Mouse (Mus musculus): ENCODE measurements around the gene Gm30191. TPM values are rescaled to one million over a fixed set of nuclear protein-coding genes. Genes with fewer than 3 reads are reported as not detected.
"Not testable (repeated sequence)": the region's sequence is repeated elsewhere in the genome, so short reads cannot be mapped to it uniquely, and the experiment has no call there.

Gm30191 gene
- polyA plus RNA-seq, 1 experiment from 2014 or later = not detected

DNA sequence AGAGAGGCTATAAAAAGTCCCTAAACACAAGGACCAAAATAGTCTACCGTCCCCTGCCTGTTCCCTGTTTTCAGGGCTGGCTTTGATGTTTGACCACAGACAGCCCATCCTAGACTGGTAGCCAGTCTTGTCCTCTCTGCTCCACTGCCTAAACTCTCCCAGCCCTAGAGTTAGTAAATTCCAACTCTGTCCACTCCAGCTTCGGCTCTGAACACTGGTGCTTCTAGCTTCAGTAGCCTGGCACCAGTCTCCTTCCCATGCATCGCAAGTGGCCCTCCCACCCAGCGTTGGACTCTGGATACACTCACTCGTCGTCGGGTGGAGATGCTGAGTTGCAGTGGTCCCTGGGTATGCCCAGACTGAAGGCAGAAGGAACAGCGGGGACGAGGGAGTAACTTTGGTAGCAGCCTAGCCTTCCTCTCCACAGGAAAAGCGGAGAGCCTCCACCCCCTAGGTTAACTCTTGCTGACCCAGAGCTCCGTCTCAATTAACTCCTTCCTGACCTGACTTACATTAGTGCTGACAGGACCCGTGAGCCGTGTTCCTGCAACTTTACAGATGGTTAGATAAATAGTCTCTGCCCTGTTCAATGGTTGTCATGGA is 7.1 kb downstream of the Gm30191 start, which contains the start of gene Grrp1:
TSS of gene Grrp1 (minus strand) at position 385 of the 603 bp plus-strand sequence.
- H3K27ac ChIP-seq = no peak within 1 kb of the TSS
- H3K4me1 ChIP-seq (replicated peaks) = peaks cover 54% of the 10 kb centered on the region

DNA sequence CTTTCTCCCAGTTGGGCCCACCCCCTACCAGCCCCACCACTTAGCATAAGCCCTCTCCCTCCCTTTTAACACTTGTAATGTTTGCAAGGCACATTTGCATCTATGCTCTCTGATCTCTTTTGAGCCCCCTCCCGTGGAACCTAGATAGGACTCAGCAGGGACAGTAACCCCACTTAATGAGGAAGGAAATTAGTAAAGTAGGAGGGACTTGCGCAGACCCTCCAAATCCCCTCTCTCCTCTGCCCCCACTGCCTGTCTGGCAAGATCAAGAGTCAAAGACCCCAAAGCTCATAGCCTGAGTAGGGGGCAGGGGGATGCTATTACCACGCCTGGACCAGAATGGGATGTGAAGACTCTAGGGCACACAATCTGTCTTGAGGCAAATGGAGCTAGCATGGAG is 8.1 kb downstream of the Gm30191 start:
- no peak overlapping the region for H3K27ac ChIP-seq

More for the DNA sequence above, 7.1 kb downstream of the Gm30191 start, which contains the start of gene Grrp1:
- H3K36me3 ChIP-seq = no peaks in the 10 kb centered on the region
- H3K27me3 ChIP-seq (replicated peaks) = peaks cover 46% of the 10 kb centered on the region
- no peaks in the 10 kb centered on the region for H3K9me3 ChIP-seq
- peak within 1 kb of the TSS; percentile 98 for H3K4me2 ChIP-seq (replicated peaks)
- WGBS = 3% methylated on average over 13 of the region's 13 CpGs
- ATAC-seq = no peak
- H3K4me3 ChIP-seq (replicated peaks) = peak within 1 kb of the TSS; percentile 50
- H3K9ac ChIP-seq = peak within 1 kb of the TSS; percentile 21; the same call in 1 of the 2 replicates

DNA sequence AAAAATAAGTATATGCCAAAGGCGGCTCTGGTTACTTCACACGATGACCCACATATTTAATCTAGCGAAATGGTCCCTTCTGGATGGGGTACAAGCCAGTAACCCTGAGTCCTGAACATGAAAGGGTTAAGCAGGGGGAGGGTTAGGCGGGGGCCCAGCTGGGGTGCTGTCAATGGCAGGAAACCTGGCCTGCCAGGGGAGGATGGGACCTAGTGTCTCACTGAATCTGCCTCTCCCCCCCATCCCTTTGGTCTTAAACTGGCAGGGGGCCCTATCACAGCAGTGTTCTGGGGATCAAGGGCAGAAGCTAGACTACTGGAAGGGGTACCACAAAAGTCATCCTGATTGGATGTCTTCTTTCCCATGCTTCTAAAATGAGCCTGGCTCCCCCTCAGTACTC is 9.1 kb downstream of the Gm30191 start:
- 25% methylated on average over 4 of the region's 4 CpGs for WGBS
- Histone ChIP-seq H3K9me3 (no peaks in the 10 kb centered on the region), H3K9ac (no peak overlapping the region), H3K4me1 (replicated peaks) (peaks cover 40% of the 10 kb centered on the region), H3K27ac (no peak overlapping the region), H3K4me3 (replicated peaks) (no peak overlapping the region), H3K36me3 (no peaks in the 10 kb centered on the region), H3K27me3 (replicated peaks) (peaks cover 31% of the 10 kb centered on the region), H3K4me2 (replicated peaks) (no peak overlapping the region)
- ATAC-seq = no peak

More for the DNA sequence above, 8.1 kb downstream of the Gm30191 start:
- H3K9me3 ChIP-seq = no peaks in the 10 kb centered on the region
- H3K4me3 ChIP-seq (replicated peaks) = no peak overlapping the region
- H3K4me1 ChIP-seq (replicated peaks) = peaks cover 50% of the 10 kb centered on the region
- no peak overlapping the region for H3K9ac ChIP-seq
- H3K4me2 ChIP-seq (replicated peaks) = no peak overlapping the region
- ATAC-seq = no peak
- WGBS = 48% methylated on average over 3 of the region's 3 CpGs
- peaks cover 40% of the 10 kb centered on the region for H3K27me3 ChIP-seq (replicated peaks)
- no peaks in the 10 kb centered on the region for H3K36me3 ChIP-seq

DNA sequence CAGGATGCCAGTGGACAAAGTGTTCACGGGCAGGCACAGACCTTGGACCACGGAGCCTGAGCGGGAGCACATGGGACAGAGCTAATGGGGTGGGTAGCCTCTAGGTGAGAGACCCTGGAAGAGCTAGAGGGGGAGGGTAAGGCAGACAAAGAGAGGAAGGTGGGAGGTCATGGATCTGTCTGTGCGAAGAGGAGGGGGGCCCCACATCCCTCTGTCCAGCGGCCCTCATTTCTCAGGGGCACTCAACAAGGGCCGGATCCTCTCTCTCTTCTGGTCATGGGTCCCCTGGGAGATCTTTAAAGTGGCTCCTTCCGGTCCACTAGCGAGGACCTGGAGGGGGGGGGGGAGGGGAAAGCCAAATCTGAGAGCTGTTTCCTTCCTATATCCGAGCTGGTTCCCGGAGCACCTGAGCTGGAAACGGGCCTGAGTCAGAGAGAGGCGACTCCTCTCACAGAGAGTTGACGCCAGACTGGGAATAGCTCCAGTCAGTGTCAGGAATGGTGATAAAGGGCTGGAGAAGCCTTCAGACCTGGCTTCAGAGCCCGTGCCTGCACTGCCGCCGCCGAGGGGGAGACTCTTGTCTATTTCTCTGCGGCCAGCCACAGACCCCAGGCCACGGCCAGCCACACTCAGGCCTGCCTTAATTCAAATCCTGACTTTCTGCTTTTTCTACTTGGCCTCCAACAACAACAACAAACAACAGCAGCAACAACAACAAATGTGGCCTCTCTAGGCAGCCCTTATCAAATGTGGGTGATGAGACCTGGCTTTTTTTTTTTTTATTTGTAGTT is 9.9 kb downstream of the Gm30191 start:
- H3K4me1 ChIP-seq (replicated peaks) = peaks cover 33% of the 10 kb centered on the region
- no peaks in the 10 kb centered on the region for H3K9me3 ChIP-seq
- H3K27me3 ChIP-seq (replicated peaks) = peaks cover 24% of the 10 kb centered on the region
- H3K4me2 ChIP-seq (replicated peaks) = 0 out of 2 replicates have a peak overlapping the region, but pooled peaks have one; percentile 24
- H3K27ac ChIP-seq = 0 out of 2 replicates have a peak overlapping the region, but pooled peaks have one; percentile 36
- peak; percentile 21; the same call in 1 of the 2 replicates for ATAC-seq
- no peak overlapping the region for H3K4me3 ChIP-seq (replicated peaks)
- H3K36me3 ChIP-seq = no peaks in the 10 kb centered on the region
- 21% methylated on average over 18 of the region's 19 CpGs for WGBS
- H3K9ac ChIP-seq = no peak overlapping the region

DNA sequence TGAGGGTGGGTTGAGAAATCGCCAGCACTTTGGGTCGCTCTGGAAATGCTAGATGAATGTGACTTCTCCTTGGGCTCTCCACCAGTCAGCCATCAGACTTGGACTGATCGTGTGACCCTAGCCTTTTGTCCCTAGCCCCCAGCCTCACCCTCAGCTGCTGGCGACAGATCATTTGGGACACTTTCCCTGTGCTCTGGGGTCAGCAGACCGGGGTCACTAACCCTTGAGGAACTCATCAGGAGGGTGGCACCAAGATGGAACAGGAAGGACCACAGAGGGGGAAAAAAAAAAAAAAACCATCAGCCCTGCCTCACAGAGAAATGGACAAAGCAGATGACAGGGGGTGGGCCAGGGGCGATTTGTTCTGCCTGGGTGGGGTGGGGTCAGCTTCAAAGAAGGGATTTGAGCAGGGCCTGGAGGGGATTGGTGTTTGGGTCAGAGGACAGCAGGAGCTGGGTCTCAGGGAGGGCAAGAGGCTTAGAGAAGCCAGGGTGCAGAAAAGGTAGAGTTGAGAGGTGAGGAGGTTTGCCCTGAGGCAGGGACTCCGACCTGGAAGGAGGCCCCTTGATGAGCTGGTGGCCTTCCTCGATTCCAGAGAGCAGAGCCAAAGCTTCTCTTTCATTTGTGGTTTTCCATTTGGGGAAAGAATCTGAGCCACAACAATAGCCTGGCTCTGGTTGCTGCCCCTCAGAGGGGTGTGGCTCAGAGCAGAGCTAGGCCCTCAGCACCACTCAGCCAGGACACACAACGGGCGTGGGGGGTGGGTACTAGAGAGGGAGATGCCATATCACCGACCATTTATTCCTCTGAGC is 10.7 kb downstream of the Gm30191 start:
- 41% methylated on average over 11 of the region's 11 CpGs for WGBS
- Histone ChIP-seq H3K4me1 (replicated peaks) (peaks cover 25% of the 10 kb centered on the region; the same call in 1 of the 2 replicates), H3K27me3 (replicated peaks) (peaks cover 16% of the 10 kb centered on the region), H3K9me3 (no peaks in the 10 kb centered on the region), H3K36me3 (no peaks in the 10 kb centered on the region), H3K9ac (no peak overlapping the region), H3K27ac (no peak overlapping the region), H3K4me3 (replicated peaks) (no peak overlapping the region), H3K4me2 (replicated peaks) (no peak overlapping the region)
- no peak for ATAC-seq

DNA sequence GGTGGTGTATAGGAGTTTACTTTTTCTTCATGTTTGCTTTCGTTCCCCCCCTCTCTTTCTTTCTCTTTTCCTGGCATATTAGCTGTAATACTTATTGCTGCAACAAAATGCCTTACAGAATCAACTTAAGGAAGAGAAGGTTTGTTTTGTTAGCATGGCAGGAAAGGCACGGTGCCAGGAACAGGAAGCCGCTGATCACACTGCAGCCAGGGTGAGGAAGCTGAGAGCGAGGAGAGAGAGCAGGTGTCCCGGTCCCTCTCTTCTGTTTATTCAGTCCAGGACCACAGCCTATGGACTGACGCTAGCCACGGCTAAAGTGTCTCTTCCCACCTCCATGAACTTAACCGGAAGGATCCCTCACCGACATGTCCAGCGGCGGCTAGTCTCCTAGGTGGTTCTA is 11.6 kb downstream of the Gm30191 start:
- no peaks in the 10 kb centered on the region for H3K36me3 ChIP-seq
- H3K9ac ChIP-seq = no peak overlapping the region
- H3K27me3 ChIP-seq (replicated peaks) = peaks cover 7% of the 10 kb centered on the region
- ATAC-seq = no peak
- H3K4me1 ChIP-seq (replicated peaks) = peaks cover 25% of the 10 kb centered on the region; the same call in 1 of the 2 replicates
- 50% methylated on average over 11 of the region's 11 CpGs for WGBS
- no peaks in the 10 kb centered on the region for H3K9me3 ChIP-seq
- no peak overlapping the region for H3K4me3 ChIP-seq (replicated peaks)
- H3K4me2 ChIP-seq (replicated peaks) = no peak overlapping the region
- no peak overlapping the region for H3K27ac ChIP-seq

DNA sequence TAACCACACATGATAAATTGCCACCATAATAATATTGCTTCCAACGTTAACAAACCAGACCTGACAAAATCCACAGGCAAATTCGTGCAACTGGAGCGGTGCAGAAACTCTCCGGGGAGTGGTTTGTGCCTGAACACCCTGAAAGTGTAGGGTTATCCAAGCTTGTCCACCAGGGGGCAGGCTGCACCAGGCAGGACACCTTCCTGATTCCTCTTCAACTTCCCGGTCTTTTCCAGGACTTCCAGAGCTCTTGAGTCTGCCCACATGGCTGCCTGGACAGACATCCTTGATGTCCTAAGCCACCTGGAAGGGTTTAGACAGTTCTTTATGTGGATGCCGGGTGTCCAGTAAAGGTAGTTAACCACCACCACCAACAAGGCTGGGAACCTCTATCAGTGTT is 16.5 kb downstream of the Gm30191 start:
- Histone ChIP-seq H3K27me3 (replicated peaks) (no peaks in the 10 kb centered on the region), H3K27ac (no peak overlapping the region), H3K9ac (no peak overlapping the region), H3K36me3 (no peaks in the 10 kb centered on the region), H3K4me1 (replicated peaks) (no peaks in the 10 kb centered on the region), H3K4me2 (replicated peaks) (no peak overlapping the region), H3K9me3 (no peaks in the 10 kb centered on the region), H3K4me3 (replicated peaks) (no peak overlapping the region)
- 33% methylated on average over 6 of the region's 6 CpGs for WGBS
- ATAC-seq = 0 out of 2 replicates have a peak, but pooled peaks have one; percentile 20

DNA sequence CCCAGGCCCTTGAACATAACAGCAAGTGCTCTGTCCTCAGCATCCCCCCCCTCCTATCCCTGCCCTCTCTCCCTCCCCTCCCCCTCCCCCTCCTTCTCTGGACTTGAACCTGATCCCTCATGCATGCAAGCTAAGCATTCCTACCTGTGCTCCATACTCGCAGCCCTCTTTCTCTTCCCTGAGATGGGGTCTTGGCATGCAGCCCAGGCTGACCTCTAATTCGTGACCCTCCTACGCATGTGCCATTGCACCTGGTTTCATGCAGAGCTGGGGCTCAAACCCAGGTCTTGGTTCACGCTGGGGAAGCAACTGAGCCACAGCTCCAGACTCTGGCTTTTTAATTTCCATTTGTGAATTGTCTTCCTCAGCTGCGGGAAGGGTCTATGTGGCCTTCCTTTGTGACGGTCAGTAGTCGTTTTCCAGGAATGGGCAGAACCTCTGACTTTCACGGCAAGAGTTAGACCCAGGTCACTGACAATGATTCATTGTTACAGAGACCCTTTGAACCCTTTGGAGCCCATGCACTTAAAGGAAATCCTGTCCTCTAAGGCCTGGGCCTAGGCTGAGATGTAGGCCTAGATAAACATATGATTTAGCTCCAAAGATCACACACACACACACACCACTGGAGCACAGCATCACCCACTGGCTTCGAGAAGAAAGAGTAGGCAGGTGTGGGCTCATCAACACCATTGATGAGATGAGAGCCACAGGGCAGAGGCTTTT is 19.3 kb downstream of the Gm30191 start:
- WGBS = 58% methylated on average over 9 of the region's 9 CpGs
- Histone ChIP-seq H3K4me2 (replicated peaks) (no peak overlapping the region), H3K36me3 (no peaks in the 10 kb centered on the region), H3K9ac (no peak overlapping the region), H3K27me3 (replicated peaks) (no peaks in the 10 kb centered on the region), H3K9me3 (no peaks in the 10 kb centered on the region), H3K27ac (no peak overlapping the region), H3K4me1 (replicated peaks) (no peaks in the 10 kb centered on the region), H3K4me3 (replicated peaks) (no peak overlapping the region)
- ATAC-seq = no peak

DNA sequence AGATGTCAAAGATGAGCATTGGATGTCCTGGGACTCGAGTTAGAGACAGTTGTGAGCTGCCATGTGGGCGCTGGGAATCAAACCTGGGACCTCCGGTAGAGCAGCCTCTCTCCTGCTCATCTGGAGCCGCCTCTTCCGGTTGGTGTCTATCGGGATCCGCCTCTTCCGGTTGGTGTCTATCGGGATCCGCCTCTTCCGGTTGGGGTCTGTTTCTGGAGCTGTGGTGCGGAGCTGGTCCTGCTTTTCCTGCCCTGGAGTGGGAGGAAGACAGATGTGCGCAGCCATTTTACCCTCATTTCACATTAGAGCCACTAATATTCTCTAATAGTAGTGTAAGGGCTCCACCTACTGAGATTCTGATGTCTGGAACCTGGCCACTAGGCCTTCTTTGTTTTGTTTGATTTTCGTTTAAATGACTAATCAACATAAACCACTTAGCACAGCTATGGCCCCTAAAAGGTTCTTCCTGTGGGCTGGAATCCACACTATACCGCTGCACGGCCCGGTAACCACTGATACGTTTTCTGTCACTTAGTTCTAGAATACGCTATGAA is 21.4 kb downstream of the Gm30191 start:
- H3K27ac ChIP-seq = no peak overlapping the region
- no peak overlapping the region for H3K4me3 ChIP-seq (replicated peaks)
- H3K36me3 ChIP-seq = no peaks in the 10 kb centered on the region
- no peak for ATAC-seq
- H3K9me3 ChIP-seq = no peaks in the 10 kb centered on the region
- 77% methylated on average over 19 of the region's 19 CpGs for WGBS
- H3K4me2 ChIP-seq (replicated peaks) = no peak overlapping the region
- H3K4me1 ChIP-seq (replicated peaks) = 0 out of 2 replicates have a peak, but pooled peaks cover 2% of the 10 kb centered on the region
- no peak overlapping the region for H3K9ac ChIP-seq
- H3K27me3 ChIP-seq (replicated peaks) = no peaks in the 10 kb centered on the region

DNA sequence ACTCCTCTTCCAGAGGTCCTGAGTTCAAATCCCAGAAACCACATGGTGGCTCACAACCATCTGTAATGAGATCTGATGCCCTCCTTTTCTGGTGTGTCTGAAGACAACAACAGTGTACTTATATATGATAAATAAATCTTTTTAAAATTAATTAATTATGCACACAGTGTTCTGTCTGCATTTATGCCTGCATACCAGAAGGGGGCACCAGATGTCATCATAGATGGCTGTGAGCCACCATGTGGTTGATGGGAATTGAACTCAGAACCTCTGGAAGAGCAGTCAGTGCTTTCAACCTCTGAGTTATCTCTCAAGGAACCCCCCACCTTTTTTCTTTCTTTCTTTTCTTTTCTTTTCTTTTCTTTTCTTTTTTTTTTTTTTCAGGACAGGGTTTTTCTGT is 22.9 kb downstream of the Gm30191 start:
- H3K36me3 ChIP-seq; H3K9ac ChIP-seq; H3K27ac ChIP-seq; H3K9me3 ChIP-seq; H3K27me3 ChIP-seq (replicated peaks); H3K4me1 ChIP-seq (replicated peaks); ATAC-seq; H3K4me3 ChIP-seq (replicated peaks); H3K4me2 ChIP-seq (replicated peaks): not testable (repeated sequence)

DNA sequence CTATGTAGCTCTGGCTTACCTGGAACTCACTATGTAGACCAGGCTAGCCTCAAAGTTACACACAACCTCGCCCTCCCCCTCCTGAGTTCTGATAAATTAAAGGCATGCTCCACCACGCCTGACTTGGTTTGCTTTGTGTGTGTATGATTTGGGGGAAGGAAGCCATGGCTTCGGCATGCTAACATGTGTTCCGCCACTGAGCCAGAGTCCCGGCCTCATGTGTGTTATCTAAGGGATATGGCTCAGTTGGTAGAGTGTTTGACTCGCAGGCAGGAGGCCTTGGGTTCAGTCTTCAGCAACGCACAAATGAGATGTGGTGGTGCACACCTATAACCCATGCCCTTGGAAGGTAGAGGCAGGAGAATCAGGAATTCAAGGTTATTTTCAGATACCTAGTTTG is 25.2 kb downstream of the Gm30191 start:
- H3K9me3 ChIP-seq = no peaks in the 10 kb centered on the region
- no peak overlapping the region for H3K4me3 ChIP-seq (replicated peaks)
- H3K36me3 ChIP-seq = peaks cover 3% of the 10 kb centered on the region; the same call in 1 of the 2 replicates
- no peak overlapping the region for H3K27ac ChIP-seq
- no peak overlapping the region for H3K9ac ChIP-seq
- 82% methylated on average over 7 of the region's 7 CpGs for WGBS
- H3K4me1 ChIP-seq (replicated peaks) = 0 out of 2 replicates have a peak, but pooled peaks cover 2% of the 10 kb centered on the region
- H3K27me3 ChIP-seq (replicated peaks) = no peaks in the 10 kb centered on the region
- no peak overlapping the region for H3K4me2 ChIP-seq (replicated peaks)
- no peak for ATAC-seq
